Mouse (Mus musculus): ENCODE data around the gene Cenpv. TPM values are rescaled to one million over a fixed set of nuclear protein-coding genes. Genes with fewer than 3 reads are reported as not detected.

Cenpv gene
- polyA plus RNA-seq, 1 experiment from 2014 or later: 53.8 TPM

Other genes starting within 250 kb of the Cenpv start
- gene Pigl, start 80.8 kb downstream of the Cenpv start, polyA plus RNA-seq (2014; fragmentation: Nextera tagmentation; extraction: Ambion mirVana): 12.5 and 13.7 TPM in 2 replicates
- gene Ncor1, start 80.7 kb downstream of the Cenpv start, polyA plus RNA-seq (2014; fragmentation: Nextera tagmentation; extraction: Ambion mirVana): 170 and 185 TPM in 2 replicates
- 3,696 and 3,837 TPM in 2 replicates for gene Ubb, start 11.9 kb upstream of the Cenpv start, polyA plus RNA-seq (2014; fragmentation: Nextera tagmentation; extraction: Ambion mirVana)
- 0.69 and 1.4 TPM in 2 replicates for gene Trpv2, start 35.2 kb upstream of the Cenpv start, polyA plus RNA-seq (2014; fragmentation: Nextera tagmentation; extraction: Ambion mirVana)
- gene Lrrc75a, start 109.3 kb upstream of the Cenpv start, polyA plus RNA-seq (2014; fragmentation: Nextera tagmentation; extraction: Ambion mirVana): 20.6 TPM in 2 replicates
- 54.1 and 60.7 TPM in 2 replicates for gene Mmgt2, start 109.4 kb upstream of the Cenpv start, polyA plus RNA-seq (2014; fragmentation: Nextera tagmentation; extraction: Ambion mirVana)
- gene Zfp287, start 192.6 kb upstream of the Cenpv start, polyA plus RNA-seq (2014; fragmentation: Nextera tagmentation; extraction: Ambion mirVana): 13.1 and 16.3 TPM in 2 replicates
- 0.99 TPM in 1 of 2 replicates, not detected in the other for gene Gm10428, start 213.8 kb upstream of the Cenpv start, polyA plus RNA-seq (2014; fragmentation: Nextera tagmentation; extraction: Ambion mirVana)